Mouse (Mus musculus): Measurements from ENCODE around the gene Slc5a5.

DNA sequence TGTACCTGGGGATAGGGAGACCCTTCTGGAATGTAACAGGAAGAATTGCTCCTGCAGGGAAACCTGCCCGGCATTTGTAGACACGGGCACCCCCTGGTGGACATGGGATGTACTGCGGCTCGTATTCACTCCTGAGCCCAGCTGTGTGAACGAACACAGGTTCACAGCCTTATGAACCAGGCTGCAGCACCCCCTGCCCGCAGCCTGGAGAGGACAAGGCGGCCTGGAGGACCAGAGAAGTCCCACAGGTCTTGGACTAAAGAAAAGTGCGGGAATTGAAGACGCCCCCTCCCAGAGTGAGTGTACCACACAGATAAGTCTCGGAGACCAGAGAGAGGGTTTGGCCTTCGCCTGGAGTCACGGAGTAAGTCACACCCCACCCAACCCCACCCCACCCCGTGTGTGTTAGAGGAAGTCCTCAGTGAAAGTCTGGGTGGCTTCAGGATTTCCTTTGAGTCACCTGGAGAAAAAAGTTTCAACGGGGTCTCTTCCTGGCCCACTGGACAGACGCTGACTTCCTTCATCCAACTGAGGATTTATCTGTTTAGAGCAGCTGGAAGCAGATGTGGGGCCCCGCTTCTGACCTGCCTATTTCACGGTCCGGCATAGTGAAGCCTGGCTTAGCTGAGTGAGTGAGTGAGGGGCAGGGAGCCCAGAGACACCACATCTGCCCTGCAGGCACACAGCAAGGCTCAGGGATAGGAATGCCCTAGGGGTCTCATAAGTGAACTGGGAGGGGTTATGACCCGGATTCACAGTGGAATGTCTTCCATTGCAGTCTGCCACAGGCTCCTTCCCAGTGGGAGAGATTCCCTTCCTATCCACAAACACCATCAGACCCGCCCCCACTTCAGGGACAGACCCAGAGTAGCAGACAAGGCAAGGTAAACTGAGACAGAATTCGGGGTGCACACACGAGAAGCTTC is 51.1 kb downstream of the Slc5a5 start:
- TF ChIP-seq REST (IDR thresholded peaks at IDR 0.05; ENCODE audit: insufficient read depth, insufficient read length) (no peak), USF1 (IDR thresholded peaks at IDR 0.05; ENCODE audit: low read depth) (no peak), POLR2A (IDR thresholded peaks at IDR 0.05; ENCODE audit: insufficient read length, low read depth) (no peak), MYOD1 (IDR thresholded peaks at IDR 0.05; ENCODE audit: control insufficient read depth in 1 of 3, insufficient read length in 2 of 3, low read depth in 2 of 3) (no peak), CEBPB (IDR thresholded peaks at IDR 0.05; ENCODE audit: insufficient read depth, poor library complexity, severe bottlenecking) (no peak), POLR2AphosphoS2 (IDR thresholded peaks at IDR 0.05; ENCODE audit: insufficient read length, low read depth) (no peak), MAX (IDR thresholded peaks at IDR 0.05; ENCODE audit: low read depth) (no peak), SRF (IDR thresholded peaks at IDR 0.05; ENCODE audit: control insufficient read depth, insufficient read length, low read depth) (no peak)
